Mouse (Mus musculus): ENCODE data around the gene Mrpl42.

The Mrpl42 gene

DNA sequence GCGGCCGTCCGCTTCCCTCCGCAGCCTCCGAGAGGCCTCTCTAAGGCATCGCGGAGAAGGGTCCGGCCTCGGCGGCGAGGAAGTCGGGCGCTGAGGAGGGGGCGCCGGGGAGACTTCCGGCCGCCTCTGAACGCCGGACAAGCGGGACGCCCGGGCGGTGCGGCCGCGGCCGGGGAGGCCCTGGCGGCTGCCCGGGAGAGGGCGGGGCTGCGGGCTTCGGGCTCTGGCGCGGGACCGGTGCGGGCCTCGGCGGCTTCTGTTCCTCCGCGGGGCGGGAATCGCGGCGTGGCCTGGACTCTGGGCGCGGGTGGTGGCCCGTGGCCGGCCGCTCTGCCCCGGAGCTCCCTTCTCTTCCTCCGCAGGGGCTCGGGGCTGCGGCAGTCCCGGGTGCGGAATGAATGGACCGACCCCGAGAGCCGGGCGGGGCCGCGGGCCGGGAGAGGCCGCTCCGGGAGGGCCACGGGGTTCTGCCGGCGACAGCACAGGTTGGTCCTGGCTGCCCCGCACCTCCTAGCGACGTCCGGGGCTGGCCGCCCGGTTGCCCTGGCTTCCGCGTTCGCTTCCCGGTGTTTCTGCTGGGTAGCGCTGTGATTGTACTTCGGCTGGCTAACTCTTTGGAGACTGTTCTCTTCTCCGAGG lies 13.7 kb upstream of the Mrpl42 start:
- DNase-seq (ENCODE audit: low read depth, low spot score) = no peak

GRCm38 (mm10) chr10:95514656-95515292 lies 13.0 kb upstream of the Mrpl42 start, which contains the start of gene Ube2n:
Ube2n (plus strand) TSS chr10:95515145.
- DNase-seq (ENCODE audit: low read depth, low spot score) = peak; percentile 99

- DNase-seq (ENCODE audit: low read depth, low spot score) = no peak
These were observed 12.2 kb upstream of the Mrpl42 start for GRCm38 (mm10) chr10:95513768-95514556.

GRCm38 (mm10) chr10:95512635-95513034 lies 10.9 kb upstream of the Mrpl42 start:
- no peak for DNase-seq (ENCODE audit: low read depth, low spot score)

GRCm38 (mm10) chr10:95509263-95509662 lies 7.5 kb upstream of the Mrpl42 start:
- no peak for DNase-seq (ENCODE audit: low read depth, low spot score)

DNA sequence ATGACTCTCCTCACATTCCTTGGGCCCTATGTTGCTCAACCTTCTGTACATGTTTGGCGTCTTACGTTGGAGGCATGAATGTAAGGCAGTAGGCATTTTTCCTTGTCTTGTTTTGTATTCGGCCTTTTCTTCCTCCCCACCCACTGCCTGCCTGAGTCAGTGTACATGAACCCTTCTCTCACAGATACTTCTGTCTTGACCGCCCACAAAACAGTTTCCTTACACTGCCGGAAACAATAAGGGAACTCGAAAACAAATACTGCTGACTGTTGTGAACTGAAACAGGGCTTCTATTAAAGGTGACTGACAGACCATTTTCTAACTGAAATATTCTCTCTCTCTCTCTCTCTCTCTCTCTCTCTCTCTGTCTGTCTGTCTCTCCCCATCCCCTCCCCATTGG lies 7.1 kb upstream of the Mrpl42 start:
- DNase-seq (ENCODE audit: low read depth, low spot score) = peak; percentile 51

DNA sequence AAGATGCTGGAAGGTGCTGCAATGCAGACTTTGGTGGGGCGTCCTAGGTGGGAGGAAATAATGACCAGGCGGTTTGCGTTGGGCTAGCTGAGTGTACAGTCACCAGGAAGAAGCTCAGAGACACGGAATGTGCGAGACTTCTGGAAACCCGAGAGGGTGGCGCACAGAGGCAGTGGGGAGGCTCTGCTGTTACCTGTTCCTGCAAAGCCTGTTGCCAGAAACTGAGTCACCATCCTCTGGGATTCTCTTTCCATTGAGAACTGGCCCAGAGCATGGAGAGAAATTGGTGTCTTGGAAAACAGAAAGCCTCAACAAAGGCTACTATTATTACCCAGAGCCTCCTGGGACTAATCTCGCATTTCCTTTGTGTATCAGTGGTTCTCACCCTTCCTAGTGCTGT lies 6.4 kb upstream of the Mrpl42 start:
- no peak for DNase-seq (ENCODE audit: low read depth, low spot score)

DNA sequence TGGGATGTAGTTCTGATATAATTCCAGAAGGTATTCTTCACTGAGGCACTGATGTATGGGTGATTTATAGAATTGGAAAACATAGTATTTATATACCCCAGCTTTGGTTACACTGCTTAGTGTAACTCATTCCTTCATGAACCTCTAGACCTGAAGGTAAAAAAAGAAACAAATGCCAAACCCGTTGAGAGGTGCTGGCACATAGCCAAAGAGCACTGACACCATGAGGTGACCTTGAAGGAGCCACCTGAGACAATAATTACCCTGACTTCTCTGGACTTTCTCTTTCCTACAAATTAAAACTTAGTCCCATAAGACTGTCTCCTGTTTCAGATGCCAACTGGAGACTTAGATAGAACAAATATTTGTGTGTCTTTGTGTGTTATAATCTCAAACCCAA lies 2.6 kb upstream of the Mrpl42 start:
- no peak for DNase-seq (ENCODE audit: low read depth, low spot score)

DNA sequence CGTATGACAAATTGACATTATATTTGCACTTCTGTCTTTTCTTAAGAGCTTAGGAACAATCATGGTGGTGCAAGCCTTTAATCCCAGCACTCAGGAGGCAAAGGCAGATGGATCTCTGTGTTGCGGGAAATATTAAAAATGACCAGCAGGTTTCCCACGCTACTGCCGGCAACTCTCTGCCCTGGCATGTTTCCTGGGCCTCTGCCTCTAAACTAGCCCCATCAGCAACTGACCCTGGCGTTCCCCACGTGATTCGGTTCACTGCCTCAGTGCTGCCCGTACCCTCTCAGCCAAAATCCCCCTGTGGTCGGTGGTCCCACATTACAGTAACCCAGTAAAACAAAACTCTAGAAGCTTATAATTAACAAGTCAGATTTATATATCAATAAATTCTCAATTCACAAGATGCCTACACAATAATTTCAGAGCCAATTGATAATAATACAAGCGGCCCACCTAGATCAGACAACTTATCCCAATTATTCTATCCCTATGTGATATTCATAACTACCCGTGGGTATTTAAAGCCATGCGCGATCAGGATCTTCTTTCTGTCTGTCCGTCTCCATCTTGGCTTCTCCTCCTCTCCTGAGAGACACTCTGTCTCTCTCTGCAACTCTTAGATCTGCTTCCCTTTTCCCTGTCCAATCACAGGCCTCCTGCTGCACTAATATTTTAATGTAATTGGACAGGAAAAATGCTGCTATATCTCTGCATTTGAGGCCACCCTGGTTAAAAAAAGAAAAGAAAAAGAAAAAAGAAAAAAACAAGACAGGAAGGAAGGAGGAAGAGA lies 1.9 kb upstream of the Mrpl42 start:
- DNase-seq (ENCODE audit: low read depth, low spot score) = no peak

GRCm38 (mm10) chr10:95501033-95501432 lies 707 bp downstream of the Mrpl42 start:
- DNase-seq (ENCODE audit: low read depth, low spot score) = peak; percentile 38

DNA sequence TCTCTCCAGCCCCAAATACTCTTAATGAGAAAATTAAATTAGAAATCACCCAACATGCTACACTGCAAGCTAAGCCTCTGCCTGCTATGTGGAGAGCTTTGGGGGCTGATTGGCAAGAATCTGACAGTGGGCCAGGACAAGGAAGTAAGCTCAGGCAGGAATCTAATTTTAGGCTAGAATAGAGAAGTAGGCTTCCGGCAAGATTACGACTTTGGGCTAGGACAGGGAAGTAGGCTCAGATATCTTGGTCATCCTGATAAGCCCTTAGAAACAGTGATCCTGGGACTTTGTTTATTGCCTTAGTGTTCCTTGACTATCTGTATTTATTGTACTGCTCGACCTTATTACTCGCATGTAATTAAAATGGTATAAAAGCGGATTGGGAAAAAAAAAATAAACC lies 7.5 kb downstream of the Mrpl42 start:
- no peak for DNase-seq (ENCODE audit: low read depth, low spot score)

DNA sequence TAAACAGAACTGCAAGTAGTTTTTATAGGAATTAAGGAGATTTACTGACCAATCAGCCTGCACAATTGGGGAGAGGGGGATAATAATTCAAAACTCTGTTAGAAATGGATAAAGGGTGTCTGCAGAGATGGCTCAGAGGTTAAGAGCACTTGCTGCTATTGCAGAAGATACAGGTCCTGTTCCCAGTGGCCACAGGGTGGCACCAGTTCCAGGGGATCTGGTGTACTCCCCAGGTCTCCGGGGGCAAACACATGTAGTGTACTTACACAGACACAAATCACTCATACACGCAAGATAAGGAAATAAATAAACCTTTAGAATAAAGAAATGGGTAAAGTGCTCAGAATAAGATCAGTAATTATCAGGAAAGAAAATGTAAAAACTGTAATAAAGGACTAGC lies 12.1 kb downstream of the Mrpl42 start:
- DNase-seq (ENCODE audit: low read depth, low spot score) = peak; percentile 63

- DNase-seq (ENCODE audit: low read depth, low spot score) = no peak
These were observed 24.2 kb downstream of the Mrpl42 start for GRCm38 (mm10) chr10:95477516-95477915.

DNA sequence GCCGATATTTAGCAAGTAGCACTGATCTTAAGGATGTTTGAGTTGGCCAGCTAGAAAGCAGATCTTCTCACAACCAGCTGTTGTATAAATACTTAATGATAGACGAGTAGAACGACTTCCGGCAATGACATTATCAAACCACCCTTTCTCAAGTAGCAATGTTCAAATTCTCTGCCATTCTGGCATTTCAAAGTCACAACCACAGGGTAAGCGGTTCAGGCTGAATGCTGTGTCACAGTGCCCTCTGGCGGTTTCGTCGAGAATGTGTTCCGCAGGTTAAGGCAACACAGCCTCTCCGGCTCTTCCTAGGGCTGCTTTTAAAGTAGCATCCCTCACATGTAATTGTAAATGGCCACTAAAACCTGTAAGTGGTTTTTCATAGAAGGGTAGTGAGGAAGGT lies 25.8 kb downstream of the Mrpl42 start:
- peak; percentile 89 for DNase-seq (ENCODE audit: low read depth, low spot score)

DNA sequence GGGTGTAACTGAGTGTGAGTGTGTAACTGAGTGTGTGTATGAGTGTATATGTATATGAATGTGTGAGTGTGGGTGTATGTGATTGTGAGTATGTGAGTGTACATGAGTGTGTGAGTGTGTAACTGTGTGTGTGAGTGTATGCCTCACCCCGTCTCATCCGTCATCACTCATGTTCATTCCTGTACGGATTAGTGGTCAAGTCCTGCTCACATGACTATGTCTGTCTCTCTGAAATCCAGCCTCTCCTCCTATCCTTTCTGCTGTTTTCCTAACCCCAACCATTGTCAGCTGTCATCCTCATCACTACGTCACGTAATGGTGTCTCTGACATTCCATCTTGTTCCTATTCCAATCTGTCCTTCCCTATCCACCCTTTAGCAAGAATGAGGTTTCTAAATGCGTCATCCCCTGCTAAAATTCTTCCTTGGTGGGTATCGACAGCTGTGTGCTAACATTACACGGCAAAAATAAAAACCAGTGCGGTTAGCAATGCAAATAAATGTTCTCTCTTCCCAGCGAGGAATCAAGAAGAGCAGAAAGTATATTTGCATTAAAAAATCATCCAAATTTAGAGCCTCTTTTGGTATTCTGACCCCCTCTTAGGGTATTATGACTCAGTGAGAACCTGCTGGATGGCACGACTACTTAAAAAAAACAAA lies 29.7 kb downstream of the Mrpl42 start:
- DNase-seq (ENCODE audit: low read depth, low spot score) = peak; percentile 71

DNA sequence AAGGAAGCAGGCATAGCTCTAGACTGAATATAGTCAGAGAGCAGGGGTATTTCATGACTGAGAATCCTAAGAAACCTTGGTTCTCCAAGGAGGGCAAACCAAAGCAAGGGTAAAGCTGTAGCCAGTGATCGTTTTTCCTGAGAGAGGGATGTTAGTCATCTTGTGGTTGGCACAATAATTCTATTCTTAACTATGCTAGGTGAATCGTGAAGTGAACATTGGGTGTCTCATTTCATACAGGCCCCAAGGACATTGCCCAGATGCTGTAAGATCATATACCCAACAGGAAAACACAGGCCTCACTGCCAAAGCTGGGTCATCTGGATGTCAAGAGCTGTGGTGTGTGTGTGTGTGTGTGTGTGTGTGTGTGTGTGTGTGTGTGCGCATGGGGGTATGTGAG lies 30.6 kb downstream of the Mrpl42 start:
- DNase-seq (ENCODE audit: low read depth, low spot score) = no peak

DNA sequence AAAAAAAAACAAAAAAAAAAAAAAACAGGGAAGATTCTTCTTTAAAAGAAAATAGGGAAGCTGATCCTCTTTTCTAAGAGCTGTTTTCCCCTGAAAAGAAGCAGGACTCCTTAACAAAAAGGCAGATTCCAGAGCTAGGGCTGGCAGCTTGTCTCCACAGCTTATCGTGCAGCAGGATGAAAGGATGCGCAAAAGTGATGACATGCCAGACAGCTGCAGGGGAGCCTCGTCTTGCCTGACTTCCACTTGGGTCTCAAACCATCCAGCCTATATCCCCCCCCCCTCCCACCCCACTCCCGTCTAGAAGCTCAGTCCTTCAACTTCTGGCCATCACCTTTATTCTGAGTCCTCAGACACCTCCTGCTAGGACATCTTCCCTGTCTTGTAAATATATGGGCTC lies 32.8 kb downstream of the Mrpl42 start:
- no peak for DNase-seq (ENCODE audit: low read depth, low spot score)

GRCm38 (mm10) chr10:95465485-95465896 lies 36.2 kb downstream of the Mrpl42 start:
- no peak for DNase-seq (ENCODE audit: low read depth, low spot score)

GRCm38 (mm10) chr10:95464527-95464926 lies 37.2 kb downstream of the Mrpl42 start:
- DNase-seq (ENCODE audit: low read depth, low spot score) = no peak

DNA sequence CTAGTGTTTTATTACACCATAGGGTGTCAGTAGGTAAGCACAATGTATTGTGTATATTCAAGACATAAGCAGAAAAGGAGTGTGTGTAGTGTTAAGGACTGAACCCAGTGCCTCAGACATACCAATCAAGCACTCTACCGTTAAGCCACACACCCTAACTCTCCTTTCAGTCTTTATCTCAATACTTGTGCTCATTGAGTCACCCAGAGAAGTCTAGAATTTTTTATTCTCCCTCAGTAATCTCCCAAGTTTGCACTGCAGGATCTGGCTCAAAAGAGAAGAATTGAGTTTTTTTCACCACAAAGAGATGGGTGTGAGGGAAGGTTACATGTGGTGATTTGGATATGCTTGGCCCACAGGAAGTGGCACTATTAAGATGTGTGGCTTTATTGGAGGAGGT lies 39.5 kb downstream of the Mrpl42 start:
- no peak for DNase-seq (ENCODE audit: low read depth, low spot score)

DNA sequence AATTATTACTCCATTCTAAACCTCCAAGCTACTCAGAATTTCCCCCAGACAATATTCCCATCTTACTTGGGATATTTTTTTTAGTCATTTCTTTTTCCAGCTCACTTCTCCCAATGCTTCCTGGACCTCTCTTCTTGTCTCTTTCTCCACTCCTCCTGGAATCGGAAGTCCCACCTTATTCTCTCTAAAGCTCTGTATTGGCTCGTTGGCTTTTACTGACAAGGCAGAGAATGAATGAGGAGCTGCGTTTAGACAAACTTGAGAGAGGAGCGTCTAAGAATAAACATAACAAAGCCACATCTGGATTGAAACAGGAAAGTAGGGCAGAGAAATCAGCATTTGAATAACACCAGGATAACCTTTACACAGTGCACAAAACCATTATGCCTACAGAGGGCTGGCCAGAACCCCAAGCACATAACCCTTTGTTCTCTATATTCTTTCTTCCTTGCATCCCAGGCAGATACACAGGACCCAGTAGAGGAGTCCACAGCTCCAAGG lies 40.6 kb downstream of the Mrpl42 start:
- no peak for DNase-seq (ENCODE audit: low read depth, low spot score)

Data from brain, adult 2 months (tissue).